Mouse (Mus musculus) monocyte, adult 2 months (primary cell): ENCODE results near the gene Gm11985.

ENCODE experiments used
- DNase-seq, 2 experiments: peaks; one replicate each; pipeline ENCODE4 v3.0.0; 2022; ENCODE audit warnings: low spot score in 2 of 2, low read depth in 1 of 2

Gene Gm11985

GRCm38 (mm10) chr11:7156427-7156826 is 31.9 kb downstream of the Gm11985 start:
- DNase-seq: no peak

GRCm38 (mm10) chr11:7153081-7153480 is 35.3 kb downstream of the Gm11985 start:
- DNase-seq: no peak

GRCm38 (mm10) chr11:7152371-7152770 is 36.0 kb downstream of the Gm11985 start:
- DNase-seq: no peak

- no peak for DNase-seq
These were observed 37.9 kb downstream of the Gm11985 start for GRCm38 (mm10) chr11:7150511-7150910.

GRCm38 (mm10) chr11:7149471-7149870 is 38.9 kb downstream of the Gm11985 start:
- DNase-seq: no peak

GRCm38 (mm10) chr11:7147945-7148344 is 40.4 kb downstream of the Gm11985 start:
- DNase-seq: no peak

- DNase-seq: no peak
These were observed 40.8 kb downstream of the Gm11985 start for GRCm38 (mm10) chr11:7147536-7147935.

GRCm38 (mm10) chr11:7145221-7145620 is 43.1 kb downstream of the Gm11985 start:
- no peak for DNase-seq

- no peak for DNase-seq
These were observed 44.0 kb downstream of the Gm11985 start for GRCm38 (mm10) chr11:7144369-7144768.

- no peak for DNase-seq
These were observed 45.6 kb downstream of the Gm11985 start for GRCm38 (mm10) chr11:7142725-7143124.

GRCm38 (mm10) chr11:7140449-7140848 is 47.9 kb downstream of the Gm11985 start:
- DNase-seq: no peak

- DNase-seq: no peak
These were observed 50.0 kb downstream of the Gm11985 start for GRCm38 (mm10) chr11:7138370-7138769.

GRCm38 (mm10) chr11:7136246-7136855 is 52.0 kb downstream of the Gm11985 start:
- no peak for DNase-seq

- no peak for DNase-seq
These were observed 52.6 kb downstream of the Gm11985 start for GRCm38 (mm10) chr11:7135763-7136162.

GRCm38 (mm10) chr11:7135301-7135700 is 53.1 kb downstream of the Gm11985 start:
- no peak for DNase-seq

- DNase-seq: no peak
These were observed 54.0 kb downstream of the Gm11985 start for GRCm38 (mm10) chr11:7134319-7134718.

GRCm38 (mm10) chr11:7133736-7134135 is 54.6 kb downstream of the Gm11985 start:
- no peak for DNase-seq
